Mouse (Mus musculus) duodenum, adult 2 months (tissue): ENCODE results near the gene Olfr1104. TPM values are rescaled to one million over a fixed set of nuclear protein-coding genes. Genes with fewer than 3 reads are reported as not detected.

Experiments used
- polyA plus RNA-seq: library from polyadenylated mRNA; depleted of rRNA; stranded (reverse); fragments of >200 nt; gene quantifications from 2 replicates; pipeline ENCODE4 v1.2.3, GENCODE M21; 2012; ENCODE audit warnings: low replicate concordance; rRNA removed

Gene Olfr1104
- polyA plus RNA-seq, result not detected in 2 replicates

GRCm38 (mm10) chr2:87026980-87027379 is at the start of gene Olfr1104:
Gene Olfr1104, minus strand, starts transcription at chr2:87027080.

GRCm38 (mm10) chr2:87075717-87076116 is 48.8 kb upstream of the Olfr1104 start, which contains the start of gene Olfr1107:
Gene Olfr1107, minus strand, starts transcription at chr2:87075817.

GRCm38 (mm10) chr2:87052173-87052572 is 25.3 kb upstream of the Olfr1104 start, which contains the start of gene Olfr1106:
Gene Olfr1106, minus strand, starts transcription at chr2:87052273.

GRCm38 (mm10) chr2:87036431-87036830 is 9.6 kb upstream of the Olfr1104 start, which contains the start of gene Olfr1105:
Gene Olfr1105, minus strand, starts transcription at chr2:87036531.

GRCm38 (mm10) chr2:86998098-86998497 is 28.8 kb downstream of the Olfr1104 start, which contains the start of gene Olfr1102:
Gene Olfr1102, plus strand, starts transcription at chr2:86998398.

GRCm38 (mm10) chr2:86991121-86991520 is 35.8 kb downstream of the Olfr1104 start, which contains the start of gene Olfr1101:
Gene Olfr1101, minus strand, starts transcription at chr2:86991221.

GRCm38 (mm10) chr2:86979854-86980253 is 47.0 kb downstream of the Olfr1104 start, which contains the start of gene Olfr1100:
Gene Olfr1100, minus strand, starts transcription at chr2:86979954.

Other genes with a start within 250 kb of the Olfr1104 start
- not detected in 2 replicates for gene Olfr1093, start 244.6 kb downstream of the Olfr1104 start, polyA plus RNA-seq
- gene Olfr141, start 217.1 kb downstream of the Olfr1104 start, polyA plus RNA-seq, result not detected in 2 replicates
- not detected in 2 replicates for gene Olfr1094, start 202.4 kb downstream of the Olfr1104 start, polyA plus RNA-seq
- gene Olfr1095, start 175.4 kb downstream of the Olfr1104 start, polyA plus RNA-seq, result not detected in 2 replicates
- gene Gm13723, start 152.3 kb downstream of the Olfr1104 start, polyA plus RNA-seq, result not detected in 2 replicates
- not detected in 2 replicates for gene Olfr1097, start 134.9 kb downstream of the Olfr1104 start, polyA plus RNA-seq
- gene Olfr1098, start 102.5 kb downstream of the Olfr1104 start, polyA plus RNA-seq, result not detected in 2 replicates
- gene Olfr1099, start 66.4 kb downstream of the Olfr1104 start, polyA plus RNA-seq, result not detected in 2 replicates
- not detected in 2 replicates for gene Olfr1100, start 47.1 kb downstream of the Olfr1104 start, polyA plus RNA-seq
- gene Olfr1101, start 35.9 kb downstream of the Olfr1104 start, polyA plus RNA-seq, result not detected in 2 replicates
- not detected in 2 replicates for gene Olfr1102, start 28.7 kb downstream of the Olfr1104 start, polyA plus RNA-seq
- not detected in 2 replicates for gene Olfr1105, start 9.5 kb upstream of the Olfr1104 start, polyA plus RNA-seq
- gene Olfr1106, start 25.2 kb upstream of the Olfr1104 start, polyA plus RNA-seq, result not detected in 2 replicates
- gene Olfr1107, start 48.7 kb upstream of the Olfr1104 start, polyA plus RNA-seq, result not detected in 2 replicates
- gene Olfr1109, start 68.9 kb upstream of the Olfr1104 start, polyA plus RNA-seq, result not detected in 2 replicates
- not detected in 2 replicates for gene Olfr259, start 87.5 kb upstream of the Olfr1104 start, polyA plus RNA-seq
- gene Olfr1110, start 113.2 kb upstream of the Olfr1104 start, polyA plus RNA-seq, result not detected in 2 replicates
- not detected in 2 replicates for gene Olfr1111, start 125.5 kb upstream of the Olfr1104 start, polyA plus RNA-seq
- gene Olfr1112, start 160.7 kb upstream of the Olfr1104 start, polyA plus RNA-seq, result not detected in 2 replicates
- not detected in 2 replicates for gene Olfr1113, start 181.9 kb upstream of the Olfr1104 start, polyA plus RNA-seq
- gene Olfr1115, start 220.9 kb upstream of the Olfr1104 start, polyA plus RNA-seq, result not detected in 2 replicates
- not detected in 2 replicates for gene Olfr1116, start 240.5 kb upstream of the Olfr1104 start, polyA plus RNA-seq